Mouse (Mus musculus) cerebellum, adult 2 months (tissue): Measurements from ENCODE around the gene Smok3b.

Experiments used
- CTCF ChIP-seq: fragments of 200-500 bp; IDR thresholded peaks from 2 replicates; pipeline ENCODE4 v1.5.1; 2011; ENCODE audit warnings: low read depth, mild to moderate bottlenecking, control low read depth, low read length, moderate library complexity, borderline replicate concordance; ENCODE audit not compliant: insufficient read depth
- POLR2A ChIP-seq: fragments of 200-500 bp; IDR thresholded peaks from 2 replicates; pipeline ENCODE4 v1.6.1; 2011; ENCODE audit warnings: low read length, control low read depth, borderline replicate concordance; ENCODE audit not compliant: insufficient read depth

- no peak for TF ChIP-seq CTCF
- TF ChIP-seq POLR2A: no peak
Measured at GRCm38 (mm10) chr5:138080456-138080855, 59.2 kb downstream of the Smok3b start.
